Mouse (Mus musculus) spleen, postnatal 10 days (tissue): Measurements from ENCODE around the gene Hist1h2bk.
A peak's percentile ranks its signal among the peaks of the same experiment; 100 is the strongest.
"Not testable (repeated sequence)": the region's sequence is repeated elsewhere in the genome, so short reads cannot be mapped to it uniquely, and the experiment has no call there.

Source experiments
- DNase-seq, 2 experiments: peaks; one replicate each; pipeline ENCODE4 v3.0.0; 2021 to 2022; ENCODE audit warnings: low spot score in 2 of 2

The Hist1h2bk gene

DNA sequence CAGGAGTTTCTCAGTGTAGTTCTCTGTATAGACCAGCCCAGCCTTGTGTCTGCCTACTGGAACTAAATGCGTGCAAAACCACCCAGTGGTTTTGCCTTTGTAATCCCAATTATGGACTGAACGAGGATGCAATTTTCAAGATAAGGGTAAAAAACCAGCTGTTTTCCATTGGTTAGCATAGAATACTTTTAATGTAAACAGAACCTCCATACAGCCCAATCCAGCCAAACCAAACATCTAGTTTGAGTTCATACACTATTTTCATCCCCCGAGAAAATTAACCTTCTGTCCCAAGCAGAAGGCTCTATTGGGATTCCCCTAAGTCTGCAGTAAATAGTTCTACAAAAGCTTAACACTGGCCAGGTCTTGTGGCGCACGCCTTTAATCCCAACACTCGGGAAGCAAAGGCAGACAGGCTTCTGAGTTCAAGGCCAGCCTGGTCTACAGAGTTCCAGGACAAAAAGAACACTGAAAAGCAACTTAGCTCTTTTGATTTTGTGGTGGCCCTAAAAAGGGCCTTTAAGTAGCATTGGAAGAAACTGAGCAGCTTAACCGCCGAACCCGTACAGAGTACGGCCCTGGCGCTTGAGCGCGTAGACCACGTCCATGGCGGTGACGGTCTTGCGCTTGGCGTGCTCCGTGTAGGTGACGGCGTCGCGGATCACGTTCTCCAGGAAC, 4.9 kb downstream of the Hist1h2bk start:
- peak in 1 of 2 experiments; percentile 47 for DNase-seq

DNA sequence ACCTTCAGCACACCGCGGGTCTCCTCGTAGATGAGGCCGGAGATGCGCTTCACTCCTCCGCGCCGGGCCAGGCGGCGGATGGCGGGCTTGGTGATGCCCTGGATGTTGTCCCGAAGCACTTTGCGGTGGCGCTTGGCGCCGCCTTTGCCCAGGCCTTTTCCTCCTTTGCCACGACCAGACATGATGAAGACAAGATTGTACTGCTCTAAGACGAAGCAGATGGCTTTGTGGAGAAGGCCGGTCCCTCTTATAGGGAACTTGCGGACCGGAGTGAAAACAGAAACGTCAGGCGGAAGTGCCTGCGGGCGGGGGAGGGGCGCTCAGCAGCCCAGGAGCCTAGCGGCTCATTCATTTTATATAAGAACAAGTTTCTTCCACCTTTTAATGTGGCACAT, 5.5 kb downstream of the Hist1h2bk start, which contains the start of gene Hist1h4i:
Gene Hist1h4i, minus strand, starts transcription at position 221 of the 395 bp plus-strand sequence.
- DNase-seq, result peak; percentile 98 to 100

DNA sequence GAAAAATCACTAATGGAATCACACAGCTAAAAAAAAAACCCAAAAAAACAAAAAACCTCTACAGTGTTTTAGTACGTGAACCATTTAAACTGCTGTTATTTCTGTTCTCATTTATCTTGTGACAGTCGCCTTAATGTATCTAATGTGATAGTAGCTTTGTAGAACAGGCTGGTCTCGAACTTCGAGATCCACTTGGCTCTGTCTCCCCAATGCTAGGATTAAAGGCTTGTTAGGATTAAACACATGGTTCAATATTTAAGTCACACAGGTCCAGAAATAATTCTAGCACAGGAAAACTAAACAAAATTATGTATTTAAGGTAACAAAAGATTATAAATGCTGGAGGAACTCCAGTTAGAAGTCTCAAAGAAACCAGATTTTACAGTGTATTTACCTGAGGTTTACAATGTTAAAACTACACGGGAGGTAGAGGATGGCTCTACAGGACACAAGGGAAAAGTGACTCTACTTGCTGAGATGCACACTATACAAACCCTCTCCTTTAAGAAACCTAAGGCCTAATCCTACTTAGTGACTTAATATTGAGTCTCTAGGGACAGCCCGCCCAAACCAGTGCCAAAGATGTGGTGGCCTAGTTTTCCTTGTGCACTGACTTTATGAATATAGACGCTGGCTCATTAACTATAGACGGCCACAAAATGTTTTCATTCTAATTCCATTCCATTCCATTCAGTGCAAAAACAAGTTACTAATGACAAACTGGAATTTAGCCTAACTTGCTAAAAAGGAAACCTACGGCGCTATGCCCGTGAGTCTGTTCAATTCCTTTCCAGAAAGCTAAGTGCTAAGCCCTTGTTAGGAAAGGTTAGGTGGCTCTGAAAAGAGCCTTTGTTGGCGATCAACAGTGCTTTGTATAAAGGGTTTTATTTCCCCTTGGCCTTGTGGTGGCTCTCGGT, 6.2 kb downstream of the Hist1h2bk start:
- DNase-seq, result no peak

DNA sequence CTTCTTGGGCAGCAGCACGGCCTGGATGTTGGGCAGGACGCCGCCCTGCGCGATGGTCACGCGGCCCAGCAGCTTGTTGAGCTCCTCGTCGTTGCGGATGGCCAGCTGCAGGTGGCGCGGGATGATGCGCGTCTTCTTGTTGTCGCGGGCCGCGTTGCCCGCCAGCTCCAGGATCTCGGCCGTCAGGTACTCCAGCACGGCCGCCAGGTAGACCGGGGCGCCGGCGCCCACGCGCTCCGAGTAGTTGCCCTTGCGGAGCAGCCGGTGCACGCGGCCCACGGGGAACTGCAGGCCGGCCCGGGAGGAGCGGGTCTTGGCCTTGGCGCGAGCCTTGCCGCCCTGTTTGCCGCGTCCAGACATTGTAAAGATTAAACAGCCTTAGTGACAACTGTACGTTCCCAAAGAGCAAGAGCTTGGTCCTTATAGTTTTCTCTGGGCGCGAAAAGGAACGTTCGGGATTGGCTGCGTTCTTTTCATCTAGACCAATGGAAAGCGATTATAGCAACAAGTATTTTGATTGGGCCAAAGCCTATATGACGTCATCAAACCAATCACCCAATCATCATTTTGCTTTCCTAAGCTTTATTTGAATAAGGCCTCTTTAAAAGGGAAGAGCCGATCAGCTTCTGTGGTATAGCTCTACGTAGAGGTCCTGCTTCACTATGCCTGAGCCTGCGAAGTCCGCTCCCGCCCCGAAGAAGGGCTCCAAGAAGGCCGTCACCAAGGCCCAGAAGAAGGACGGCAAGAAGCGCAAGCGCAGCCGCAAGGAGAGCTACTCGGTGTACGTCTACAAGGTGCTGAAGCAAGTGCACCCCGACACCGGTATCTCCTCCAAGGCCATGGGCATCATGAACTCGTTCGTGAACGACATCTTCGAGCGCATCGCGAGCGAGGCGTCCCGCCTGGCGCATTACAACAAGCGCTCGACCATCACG, 7.2 kb downstream of the Hist1h2bk start, which contains the start of the genes Hist1h2ag and Hist1h2bj:
Gene Hist1h2ag, minus strand, starts transcription at position 377 of the 935 bp plus-strand sequence.
Gene Hist1h2bj, plus strand, starts transcription at position 647 of the 935 bp plus-strand sequence.
- DNase-seq, result peak; percentile 84 to 90

DNA sequence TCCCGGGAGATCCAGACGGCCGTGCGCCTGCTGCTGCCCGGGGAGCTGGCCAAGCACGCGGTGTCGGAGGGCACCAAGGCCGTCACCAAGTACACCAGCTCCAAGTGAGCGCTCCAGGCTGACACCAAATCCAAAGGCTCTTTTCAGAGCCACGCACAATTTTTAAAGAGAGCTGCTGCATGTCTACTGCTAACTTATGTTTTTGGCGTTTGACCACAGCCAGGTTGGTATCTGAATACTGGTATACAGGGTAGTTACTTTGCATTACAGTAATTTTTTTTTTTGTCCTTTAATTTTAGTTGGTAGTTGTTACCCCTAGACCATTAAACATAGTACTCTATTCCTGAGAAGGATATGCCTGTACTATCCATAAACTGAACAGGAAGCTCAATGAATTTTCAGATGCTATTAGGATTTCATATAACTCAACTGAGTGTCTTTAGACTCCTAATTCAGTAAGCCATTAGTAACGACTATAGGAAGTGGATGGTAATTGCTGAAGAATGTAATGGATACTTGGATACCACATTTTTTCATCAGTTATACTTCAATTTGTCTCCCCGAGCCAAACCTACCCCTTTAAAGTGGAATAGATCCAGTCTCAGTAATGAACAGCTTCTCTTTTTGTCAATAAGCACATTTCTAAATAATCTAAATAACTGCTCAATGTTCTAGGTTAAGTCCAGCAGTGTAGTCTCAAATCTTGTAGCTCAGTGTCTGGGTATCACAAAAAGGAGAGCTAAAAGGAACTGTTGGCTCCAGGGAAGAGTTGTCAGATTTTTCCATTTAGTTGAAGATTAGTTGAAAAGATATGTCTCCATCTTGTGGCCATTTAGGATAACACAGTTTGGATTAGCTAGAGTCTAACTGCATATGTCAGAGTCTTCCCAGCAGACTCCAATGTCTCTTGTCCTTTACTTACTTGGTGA, 8.1 kb downstream of the Hist1h2bk start:
- no peak for DNase-seq

DNA sequence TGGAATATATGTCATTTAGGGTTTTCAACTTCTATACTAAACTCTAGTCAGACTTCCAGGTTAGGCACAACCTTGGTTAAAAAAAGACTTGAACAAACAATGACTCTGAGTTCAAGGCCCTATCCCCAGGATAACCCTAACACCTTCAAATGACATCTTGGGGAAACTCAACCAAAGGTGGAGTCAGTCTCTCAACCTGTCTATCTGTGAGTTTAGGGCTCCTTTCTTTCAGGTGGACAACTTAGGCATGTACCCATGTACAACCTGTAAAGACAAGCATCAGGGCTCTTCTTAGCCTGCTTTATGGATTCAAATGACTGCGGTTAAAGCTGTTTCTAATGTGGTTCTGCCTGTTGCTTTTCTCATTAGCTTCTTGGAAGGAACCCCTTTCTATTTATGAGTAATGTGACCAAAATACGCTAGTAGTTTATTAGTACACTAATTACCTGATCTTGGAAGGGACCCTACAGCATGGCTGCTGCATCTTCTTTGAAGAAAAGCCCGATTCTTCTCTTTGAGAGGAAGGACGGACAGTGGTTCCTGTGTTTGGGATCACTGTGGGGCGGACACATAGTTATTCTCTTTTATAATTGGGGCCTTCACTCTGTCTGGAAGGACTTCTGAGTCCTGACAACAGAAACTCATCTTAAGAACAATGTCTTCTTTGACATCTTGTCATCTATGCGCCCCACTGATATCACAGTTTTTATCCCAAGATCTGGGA, 8.9 kb downstream of the Hist1h2bk start:
- no peak for DNase-seq

DNA sequence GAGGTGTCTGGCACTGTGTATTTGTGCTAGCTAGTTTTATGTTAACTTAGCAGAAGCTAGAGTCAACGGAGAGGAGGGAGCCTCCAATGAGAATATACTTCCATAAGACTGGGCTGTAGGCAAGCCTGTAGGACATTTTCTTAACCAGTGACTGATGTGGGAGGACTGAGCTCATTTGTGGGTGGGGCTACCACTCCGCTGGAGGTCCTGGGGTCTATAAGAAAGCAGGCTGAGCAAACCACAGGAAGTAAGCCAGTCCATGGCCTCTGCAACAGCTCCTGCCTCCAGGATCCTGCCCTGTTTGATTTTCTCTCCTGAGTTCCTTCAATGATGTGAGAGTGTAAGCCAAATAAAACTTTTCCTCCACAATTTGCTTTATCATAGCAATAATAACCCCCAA, 9.6 kb downstream of the Hist1h2bk start:
- no peak for DNase-seq

DNA sequence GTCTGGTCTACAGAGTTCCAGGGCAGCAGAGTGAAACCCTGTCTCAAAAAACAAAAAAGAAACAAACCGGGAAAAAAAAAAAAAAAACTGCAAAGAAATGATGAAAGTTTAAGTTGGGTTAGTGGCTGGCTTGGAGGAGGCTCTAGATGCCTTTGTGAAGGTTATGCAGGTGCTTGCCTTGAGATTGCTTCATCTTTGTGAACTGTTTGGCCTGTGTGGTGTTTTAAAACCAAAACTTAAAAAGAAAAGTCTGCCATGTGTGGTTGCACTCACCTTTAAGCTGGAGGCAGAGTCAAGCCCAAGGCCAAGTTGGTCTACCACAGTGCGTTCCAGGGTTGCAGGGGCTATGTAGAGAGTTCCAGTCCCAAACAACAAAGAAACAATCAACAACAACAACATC, 13.4 kb downstream of the Hist1h2bk start:
- no peak for DNase-seq

DNA sequence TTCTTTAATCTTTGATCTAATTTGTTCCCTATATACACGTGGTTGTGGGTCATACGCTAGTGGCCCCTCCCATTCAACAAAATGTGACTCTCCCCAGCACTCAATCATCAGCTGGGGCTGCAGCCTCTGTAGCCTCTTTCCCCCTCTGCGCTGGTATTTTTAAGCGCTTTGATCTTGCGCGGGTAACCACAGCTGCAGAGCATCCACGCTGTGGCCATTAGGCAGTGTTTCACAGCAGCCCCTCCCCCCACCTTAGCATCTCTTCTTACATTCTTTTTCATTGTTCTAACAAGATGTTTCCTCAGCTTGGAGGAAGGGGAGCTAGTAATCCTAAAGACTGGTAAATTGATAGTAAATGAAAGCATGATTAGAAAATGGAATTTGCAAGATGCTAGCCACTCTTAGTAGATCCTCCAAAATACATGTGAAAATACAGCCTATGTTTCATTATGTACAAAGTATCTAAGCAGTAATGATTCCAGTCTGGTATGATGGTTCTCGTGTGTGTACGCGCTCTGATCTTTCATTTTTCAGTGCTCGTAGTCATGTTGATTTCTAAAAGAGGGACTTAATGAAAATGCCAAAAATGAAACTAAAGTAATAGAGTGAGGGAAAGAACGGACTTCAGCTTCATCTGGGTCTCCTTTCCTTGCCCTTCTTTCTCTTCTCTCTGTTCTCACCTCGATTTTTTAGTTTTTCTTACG, 14.2 kb downstream of the Hist1h2bk start:
- peak in 1 of 2 experiments; percentile 63 for DNase-seq

DNA sequence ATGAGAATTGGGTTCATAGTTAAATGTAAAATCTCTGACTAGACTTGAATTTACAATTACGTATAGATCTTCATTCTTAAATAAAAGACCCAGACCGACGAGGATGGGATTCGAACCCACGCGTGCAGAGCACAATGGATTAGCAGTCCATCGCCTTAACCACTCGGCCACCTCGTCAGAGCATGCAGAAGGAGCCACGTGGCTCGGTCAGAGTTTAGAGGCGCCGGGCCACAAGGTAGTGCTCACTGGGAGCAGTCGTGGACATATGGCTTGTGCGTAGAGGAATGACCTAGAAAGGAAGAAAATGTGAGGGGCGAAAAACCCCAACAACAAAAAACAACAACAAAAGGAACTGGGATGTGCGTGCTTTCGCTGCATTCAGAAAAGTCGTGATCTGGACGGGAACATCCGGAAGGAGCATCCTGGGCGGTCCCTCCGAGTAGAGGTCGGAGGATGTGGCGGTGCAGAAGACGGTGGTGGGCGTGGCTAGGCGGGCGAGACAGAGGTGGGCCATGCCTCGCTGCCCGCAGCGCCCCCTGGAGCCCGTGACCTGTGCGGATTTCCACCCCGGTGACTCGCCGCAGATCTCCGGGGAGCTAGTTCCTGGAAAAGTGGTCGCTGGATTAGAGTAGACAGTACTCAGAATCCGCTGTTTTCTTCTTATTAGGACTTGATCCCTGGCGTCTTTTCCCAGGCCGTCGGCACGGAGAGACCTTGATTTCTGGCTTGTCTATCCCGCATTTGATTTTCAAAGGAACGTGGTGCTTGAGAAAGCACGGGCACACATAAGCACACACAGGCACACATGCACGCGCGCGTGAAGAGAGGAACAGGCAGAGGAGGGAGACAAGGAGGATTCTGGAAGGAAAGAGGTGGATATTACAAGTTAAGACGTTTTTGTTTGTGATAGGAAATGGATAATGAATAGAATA, 15.2 kb downstream of the Hist1h2bk start:
- peak; percentile 85 to 96 for DNase-seq

DNA sequence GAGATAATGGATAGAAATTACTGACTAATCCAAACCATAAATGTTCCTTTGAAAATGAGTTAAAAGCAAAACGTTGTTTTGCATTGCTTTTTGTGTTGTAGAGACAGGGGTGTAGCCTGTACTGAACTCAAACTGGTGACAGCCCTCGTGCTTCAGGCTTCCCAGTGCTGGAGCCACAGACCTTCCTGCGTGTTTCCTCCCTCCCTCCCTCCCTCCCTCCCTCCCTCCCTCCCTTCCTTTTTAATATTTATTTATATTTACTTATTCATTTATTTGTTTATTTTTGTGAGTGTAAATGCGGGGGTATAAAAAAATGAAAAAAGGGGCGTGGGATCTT, 15.8 kb downstream of the Hist1h2bk start:
- DNase-seq, result no peak

DNA sequence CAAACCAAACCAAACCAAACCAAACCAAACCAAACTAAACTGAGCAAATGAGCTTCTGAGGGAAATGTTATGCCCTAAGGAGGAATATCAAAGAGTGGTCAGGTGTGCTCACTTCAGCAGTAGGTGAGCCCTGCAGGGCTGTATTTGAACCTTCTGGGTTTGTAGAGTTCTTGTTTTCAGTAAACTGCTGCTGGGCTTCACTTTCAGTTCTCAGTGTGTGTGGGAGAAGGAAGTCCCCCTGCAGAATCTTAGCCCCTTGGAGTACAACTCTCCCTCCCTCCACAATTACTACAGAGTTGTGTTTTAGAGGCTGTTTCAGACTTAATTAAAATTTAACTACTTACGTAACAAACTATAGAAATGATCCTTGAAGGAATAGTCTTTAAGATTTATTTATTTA, 18.1 kb downstream of the Hist1h2bk start:
- no peak for DNase-seq

DNA sequence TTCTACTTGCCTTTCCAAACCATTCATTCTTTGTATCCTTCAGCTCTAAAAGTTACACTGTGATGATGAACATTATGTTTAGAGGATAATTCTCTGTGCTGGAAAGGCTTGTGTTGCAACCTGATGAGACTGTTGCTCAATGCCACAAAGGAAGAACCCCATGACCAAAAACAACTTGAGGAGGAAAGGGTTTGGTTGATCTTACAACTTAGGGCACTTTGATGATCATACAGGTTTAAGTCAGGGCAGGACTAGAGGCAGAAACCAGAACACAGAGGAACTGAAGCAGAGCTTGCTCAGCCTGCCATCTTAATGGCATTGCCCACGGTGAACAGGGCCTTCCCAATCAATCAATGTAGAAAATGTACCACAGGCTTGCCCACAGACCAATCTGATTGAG, 25.8 kb downstream of the Hist1h2bk start:
- no peak for DNase-seq

DNA sequence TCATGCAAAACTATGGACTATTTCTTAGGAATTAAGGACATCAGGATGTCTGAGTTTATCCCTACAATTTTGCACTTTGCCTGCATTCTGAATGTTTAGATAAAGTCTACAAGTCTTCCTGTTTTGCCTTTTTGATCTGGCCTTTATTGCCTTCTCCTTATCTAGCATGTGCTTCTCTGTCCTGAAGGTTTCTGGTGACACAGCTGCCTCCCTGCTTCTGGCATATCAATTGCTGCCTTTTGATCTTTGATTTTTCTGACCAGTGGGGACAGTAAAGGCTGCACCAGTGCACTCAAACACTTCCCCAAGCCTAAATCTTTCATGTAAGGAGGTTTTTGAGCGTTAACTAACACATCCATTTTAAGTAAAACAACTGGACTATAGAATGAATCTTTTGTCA, 27.8 kb downstream of the Hist1h2bk start:
- DNase-seq, result no peak

DNA sequence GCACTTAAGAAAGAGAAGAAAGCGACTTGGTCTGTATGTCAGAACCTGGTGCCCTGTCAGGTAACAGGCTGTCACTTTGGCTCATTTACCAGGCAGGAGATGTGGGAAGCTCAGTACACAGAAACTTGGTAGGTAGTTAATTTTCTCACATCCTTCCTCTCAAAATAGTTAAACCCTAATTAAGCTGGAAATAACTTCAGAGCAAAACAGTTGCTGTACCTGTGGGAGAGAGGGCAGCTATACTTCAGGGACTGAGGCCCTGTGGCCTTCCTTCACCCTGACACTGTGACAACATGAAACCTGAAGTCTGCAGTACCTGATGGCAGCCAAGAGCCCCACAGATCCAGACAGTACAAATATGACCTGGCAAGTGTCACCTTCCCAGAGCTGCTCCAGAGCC, 48.5 kb downstream of the Hist1h2bk start, which contains the start of gene Vmn1r188:
Gene Vmn1r188, plus strand, starts transcription at position 301 of the 400 bp plus-strand sequence.
- DNase-seq, result not testable (repeated sequence)
